In genomic region chr16:20516726-20517201, GRCm38 (mm10) we compare ENCODE assay signal across 8 mouse cellular contexts. TPM values are rescaled to one million over a fixed set of nuclear protein-coding genes. Genes with fewer than 3 reads are reported as not detected.
DNase-seq lines count a peak whose midpoint lies in the region; ATAC-seq and TF ChIP-seq lines count a peak whose summit lies in the region.

TSS of gene Dvl3 (plus strand) at chr16:20516982.

- no peaks in the 10 kb centered on the region for H3K27me3 ChIP-seq in CH12.LX (replicated peaks)
- no peaks in the 10 kb centered on the region for H3K27me3 ChIP-seq in forebrain, embryonic 12.5 days
- H3K27me3 ChIP-seq in heart, embryonic 16.5 days (ENCODE audit: control insufficient read depth, insufficient read depth, low read length) = no peaks in the 10 kb centered on the region
- H3K27me3 ChIP-seq in liver, embryonic 16.5 days (ENCODE audit: control insufficient read depth, insufficient read depth, low read depth, low read length) = no peaks in the 10 kb centered on the region
- H3K27me3 ChIP-seq in neural tube, embryonic 12.5 days (replicated peaks) = no peaks in the 10 kb centered on the region
- H3K27me3 ChIP-seq in stomach, postnatal 0 days (ENCODE audit: control insufficient read depth, insufficient read depth, low read length) = no peaks in the 10 kb centered on the region

- dilution Hi-C loops in CH12.LX (cut with MboI; ENCODE audit: extremely low pct_ligation_motif_present, extremely low pct_unique_long_range_greater_than_20kb, low sequenced_read_pairs) = no loop called here

- H3K9me3 ChIP-seq in CH12.LX (replicated peaks; ENCODE audit: low read length) = peaks cover under 1% of the 10 kb centered on the region
- H3K9me3 ChIP-seq in forebrain, embryonic 12.5 days = no peaks in the 10 kb centered on the region
- H3K9me3 ChIP-seq in heart, embryonic 16.5 days (replicated peaks; ENCODE audit: control insufficient read depth, low read length) = no peaks in the 10 kb centered on the region
- no peaks in the 10 kb centered on the region for H3K9me3 ChIP-seq in liver, embryonic 16.5 days (replicated peaks; ENCODE audit: control insufficient read depth, low read length)
- no peaks in the 10 kb centered on the region for H3K9me3 ChIP-seq in neural tube, embryonic 12.5 days
- H3K9me3 ChIP-seq in stomach, postnatal 0 days (ENCODE audit: control insufficient read depth, low read length) = no peaks in the 10 kb centered on the region

- peaks cover 5 to 36% of the 10 kb centered on the region in 2 experiments for H3K36me3 ChIP-seq in CH12.LX (replicated peaks in 1 of 2; ENCODE audit: control insufficient read depth in 1 of 2, insufficient read depth in 1 of 2, low read length in 1 of 2)
- peaks cover 21% of the 10 kb centered on the region for H3K36me3 ChIP-seq in forebrain, embryonic 12.5 days (replicated peaks)
- H3K36me3 ChIP-seq in heart, embryonic 16.5 days (ENCODE audit: control insufficient read depth, insufficient read depth) = peaks cover 11% of the 10 kb centered on the region; the same call in 1 of the 2 replicates
- no peaks in the 10 kb centered on the region for H3K36me3 ChIP-seq in liver, embryonic 16.5 days (ENCODE audit: control insufficient read depth, insufficient read depth)
- H3K36me3 ChIP-seq in neural tube, embryonic 12.5 days = peaks cover 22% of the 10 kb centered on the region
- H3K36me3 ChIP-seq in stomach, postnatal 0 days (ENCODE audit: control insufficient read depth, insufficient read depth, low read length) = peaks cover 3% of the 10 kb centered on the region; the same call in 1 of the 2 replicates

- in situ Hi-C loops in CH12.LX (cut with MboI; ENCODE audit: low pct_ligation_motif_present, low pct_unique_long_range_greater_than_20kb, low sequenced_read_pairs) = no loop called here

- peak within 1 kb of the TSS; percentile 73 to 92 (median 90) for H3K4me3 ChIP-seq in CH12.LX (replicated peaks in 1 of 3; ENCODE audit: low read depth in 2 of 3, low read length in 2 of 3, poor library complexity in 1 of 3)
- peak within 1 kb of the TSS; percentile 95 for H3K4me3 ChIP-seq in forebrain, embryonic 12.5 days (replicated peaks)
- H3K4me3 ChIP-seq in heart, embryonic 16.5 days (ENCODE audit: low read length) = peak within 1 kb of the TSS; percentile 96
- peak within 1 kb of the TSS; percentile 92 for H3K4me3 ChIP-seq in liver, embryonic 16.5 days (ENCODE audit: low read depth, low read length)
- peak within 1 kb of the TSS; percentile 95 for H3K4me3 ChIP-seq in neural tube, embryonic 12.5 days
- H3K4me3 ChIP-seq in stomach, postnatal 0 days (ENCODE audit: low read depth, low read length) = peak within 1 kb of the TSS; percentile 95

- peak in 1 of 2 experiments; percentile 58; a peak in 2 of 4 replicates for TF ChIP-seq CTCF in CH12.LX (conservative IDR thresholded peaks at IDR 0.05 in 1 of 2, IDR thresholded peaks at IDR 0.05 in 1 of 2; ENCODE audit: low read depth in 2 of 2, low read length in 2 of 2)
- peak; percentile 67 for TF ChIP-seq CTCF in stomach, postnatal 0 days (IDR thresholded peaks at IDR 0.05; ENCODE audit: low read depth)

- H3K79me2 ChIP-seq in CH12.LX (replicated peaks; ENCODE audit: control insufficient read depth, extremely low read depth, insufficient read depth, poor library complexity, severe bottlenecking) = peaks cover 13% of the 10 kb centered on the region

- ATAC-seq in forebrain, embryonic 12.5 days (ENCODE audit: low FRiP score) = peak; percentile 96
- peak; percentile 98 for ATAC-seq in heart, embryonic 16.5 days (replicated peaks; ENCODE audit: extremely low read depth, insufficient read depth, low FRiP score)
- ATAC-seq in liver, embryonic 16.5 days (ENCODE audit: low read depth) = peak; percentile 98
- peak; percentile 92 for ATAC-seq in neural tube, embryonic 12.5 days (ENCODE audit: low FRiP score, low read depth)
- peak; percentile 97 for ATAC-seq in stomach, postnatal 0 days (ENCODE audit: low FRiP score, low TSS enrichment)

- DNase-seq in CH12.LX (ENCODE audit: extremely low read depth) = peak; percentile 81
- DNase-seq in c-Kit-positive CD71-positive TER-119-positive erythroid progenitor cells, embryonic 14.5 days (ENCODE audit: low spot score) = peak; percentile 82
- DNase-seq in kidney, postnatal 36 days = peak; percentile 93 to 97
- DNase-seq in stomach, postnatal 0 days (ENCODE audit: low spot score) = peak; percentile 96

- under 1% methylated on average over 39 of the region's 55 CpGs for WGBS in forebrain, embryonic 12.5 days
- 1% methylated on average over 51 of the region's 55 CpGs for WGBS in heart, embryonic 16.5 days
- WGBS in liver, embryonic 16.5 days (ENCODE audit: insufficient replicate concordance) = under 1% methylated on average over 50 of the region's 55 CpGs
- WGBS in neural tube, embryonic 12.5 days = 0% methylated on average over 54 of the region's 55 CpGs
- WGBS in stomach, postnatal 0 days = under 1% methylated on average over 37 of the region's 55 CpGs

- peak within 1 kb of the TSS; percentile 97 for H3K9ac ChIP-seq in CH12.LX (ENCODE audit: insufficient read depth, low read depth)
- peak within 1 kb of the TSS; percentile 99 for H3K9ac ChIP-seq in forebrain, embryonic 12.5 days
- H3K9ac ChIP-seq in heart, embryonic 16.5 days (ENCODE audit: low read length) = peak within 1 kb of the TSS; percentile 100
- H3K9ac ChIP-seq in liver, embryonic 16.5 days (ENCODE audit: low read depth, low read length) = peak within 1 kb of the TSS; percentile 95
- H3K9ac ChIP-seq in neural tube, embryonic 12.5 days = peak within 1 kb of the TSS; percentile 96
- peak within 1 kb of the TSS; percentile 98 for H3K9ac ChIP-seq in stomach, postnatal 0 days (ENCODE audit: low read length)

- no peak for TF ChIP-seq EP300 in CH12.LX (IDR thresholded peaks at IDR 0.05; ENCODE audit: low read length)
- TF ChIP-seq EP300 in stomach, postnatal 0 days (optimal IDR thresholded peaks at IDR 0.05) = no peak

- peaks cover 3 to 29% of the 10 kb centered on the region in 2 experiments for H3K4me1 ChIP-seq in CH12.LX (ENCODE audit: control insufficient read depth in 1 of 2, insufficient read depth in 2 of 2)
- peaks cover 31% of the 10 kb centered on the region for H3K4me1 ChIP-seq in forebrain, embryonic 12.5 days
- H3K4me1 ChIP-seq in heart, embryonic 16.5 days (ENCODE audit: control insufficient read depth, insufficient read depth, low read length) = peaks cover 22% of the 10 kb centered on the region
- peaks cover 26% of the 10 kb centered on the region for H3K4me1 ChIP-seq in liver, embryonic 16.5 days (ENCODE audit: control insufficient read depth, low read depth, low read length)
- H3K4me1 ChIP-seq in neural tube, embryonic 12.5 days = peaks cover 22% of the 10 kb centered on the region
- H3K4me1 ChIP-seq in stomach, postnatal 0 days (replicated peaks; ENCODE audit: control insufficient read depth, insufficient read depth) = 0 out of 2 replicates have a peak, but pooled peaks cover 4% of the 10 kb centered on the region

- peak; percentile 90 for TF ChIP-seq POLR2A in CH12.LX (IDR thresholded peaks at IDR 0.05; ENCODE audit: low read depth, low read length)

- H3K27ac ChIP-seq in CH12.LX (ENCODE audit: insufficient read depth, low read depth) = peak within 1 kb of the TSS; percentile 16
- peak within 1 kb of the TSS; percentile 93 for H3K27ac ChIP-seq in forebrain, embryonic 12.5 days
- peak within 1 kb of the TSS; percentile 93 for H3K27ac ChIP-seq in heart, embryonic 16.5 days (ENCODE audit: low read length)
- H3K27ac ChIP-seq in liver, embryonic 16.5 days (ENCODE audit: low read length) = peak within 1 kb of the TSS; percentile 85
- peak within 1 kb of the TSS; percentile 87 for H3K27ac ChIP-seq in neural tube, embryonic 12.5 days
- peak within 1 kb of the TSS; percentile 97 for H3K27ac ChIP-seq in stomach, postnatal 0 days (replicated peaks)

- H3K4me2 ChIP-seq in CH12.LX (ENCODE audit: insufficient read depth, low read depth, poor library complexity, severe bottlenecking) = peak within 1 kb of the TSS; percentile 68
- H3K4me2 ChIP-seq in forebrain, embryonic 12.5 days = peak within 1 kb of the TSS; percentile 90
- peak within 1 kb of the TSS; percentile 81 for H3K4me2 ChIP-seq in heart, embryonic 16.5 days (ENCODE audit: low read depth, low read length)
- H3K4me2 ChIP-seq in liver, embryonic 16.5 days (ENCODE audit: low read depth, low read length) = peak within 1 kb of the TSS; percentile 79
- H3K4me2 ChIP-seq in neural tube, embryonic 12.5 days (replicated peaks) = peak within 1 kb of the TSS; percentile 92
- peak within 1 kb of the TSS; percentile 89 for H3K4me2 ChIP-seq in stomach, postnatal 0 days (replicated peaks; ENCODE audit: low read depth)

- TF ChIP-seq RAD21 in CH12.LX (IDR thresholded peaks at IDR 0.05; ENCODE audit: low read depth, low read length) = peak; percentile 9; the same call in 1 of the 2 replicates

TF ChIP-seq in CH12.LX, 34 proteins besides CTCF, POLR2A, EP300 and RAD21 (continues in another document):
- TF ChIP-seq ZKSCAN1 (IDR thresholded peaks at IDR 0.05; ENCODE audit: borderline replicate concordance, low read depth, low read length) = 0 out of 2 replicates have a peak, but pooled peaks have one; percentile 8
- no peak for TF ChIP-seq E2F4 (IDR thresholded peaks at IDR 0.05; ENCODE audit: insufficient replicate concordance, low read depth, low read length)
- peak; percentile 93 for TF ChIP-seq ELF1 (IDR thresholded peaks at IDR 0.05; ENCODE audit: low read depth, low read length)
- TF ChIP-seq NELFE (IDR thresholded peaks at IDR 0.05; ENCODE audit: low read depth, low read length) = peak; percentile 80
- TF ChIP-seq ZNF384 (IDR thresholded peaks at IDR 0.05; ENCODE audit: low read depth, low read length) = no peak
- no peak; the same call in 1 of the 2 replicates for TF ChIP-seq USF1 (IDR thresholded peaks at IDR 0.05; ENCODE audit: low read depth, low read length)
- no peak for TF ChIP-seq MAFK (IDR thresholded peaks at IDR 0.05; ENCODE audit: insufficient replicate concordance, low read length)
- TF ChIP-seq CHD1 (IDR thresholded peaks at IDR 0.05; ENCODE audit: low read depth, low read length) = 0 out of 2 replicates have a peak, but pooled peaks have one; percentile 84
- no peak for TF ChIP-seq PAX5 (IDR thresholded peaks at IDR 0.05; ENCODE audit: low read length)
- TF ChIP-seq USF2 (conservative IDR thresholded peaks at IDR 0.05; ENCODE audit: low read depth, low read length) = no peak
- TF ChIP-seq MAZ (IDR thresholded peaks at IDR 0.05; ENCODE audit: low read depth, low read length) = peak; percentile 87
- peak; percentile 91 for TF ChIP-seq SIN3A (IDR thresholded peaks at IDR 0.05; ENCODE audit: low read length)

RNA-seq across cellular contexts. Expression of gene Dvl3, which starts in this region (rescaled TPM):
- total RNA-seq in CH12.LX (2012; rRNA removed) = 7.6 and 7.7 TPM in 2 replicates
- total RNA-seq in CH12.LX (2014; rRNA removed) = 1.8 and 1.9 TPM in 2 replicates
- polyA plus RNA-seq in CH12.LX (2012; ENCODE audit: insufficient read length, low read depth) = 14.8 and 16.9 TPM in 2 replicates
- 43.9 and 51.2 TPM in 2 replicates for polyA plus RNA-seq in forebrain, embryonic 12.5 days (2016; fragmentation: Nextera tagmentation; extraction: Ambion mirVana)
- polyA plus RNA-seq in heart, embryonic 16.5 days (2015; fragmentation: Nextera tagmentation; extraction: Ambion mirVana) = 18.3 and 18.9 TPM in 2 replicates
- polyA plus RNA-seq in liver, embryonic 16.5 days (2015; fragmentation: Nextera tagmentation; extraction: Ambion mirVana) = 3.7 and 5.3 TPM in 2 replicates
- 48.2 and 54.9 TPM in 2 replicates for polyA plus RNA-seq in neural tube, embryonic 12.5 days (2016; fragmentation: Nextera tagmentation; extraction: Ambion mirVana)
- 8.7 and 10.0 TPM in 2 replicates for polyA plus RNA-seq in stomach, postnatal 0 days (2015; fragmentation: Nextera tagmentation; extraction: Ambion mirVana)

Comparison
In these comparisons a context has a peak if more than half of its experiments do, and no peak if none do; other contexts are left out.
1. Peak in every context shown above with its lines: DNase-seq, ATAC-seq, H3K4me3 ChIP-seq and H3K27ac ChIP-seq.
2. H3K27ac ChIP-seq: peak in every context shown above with its lines; median percentile 97 in stomach, postnatal 0 days; 93 in forebrain, embryonic 12.5 days; 93 in heart, embryonic 16.5 days; 87 in neural tube, embryonic 12.5 days; 85 in liver, embryonic 16.5 days; 16 in CH12.LX.